Mouse (Mus musculus) CH12.LX (cell line): ENCODE results near the gene Nell1.

Experiments
- CTCF ChIP-seq, 2 experiments: IDR thresholded peaks in 1 of 2; conservative IDR thresholded peaks in 1 of 2; 2 replicates each; pipeline ENCODE4 v1.5.1; 2011 to 2012; ENCODE audit warnings: low read depth in 2 of 2, low read length in 2 of 2, improper control_type of control experiment in 1 of 2, inconsistent platforms in 1 of 2, mild to moderate bottlenecking in 1 of 2, moderate library complexity in 1 of 2
- USF2 ChIP-seq: conservative IDR thresholded peaks from 2 replicates; pipeline ENCODE4 v1.6.1; 2011; ENCODE audit warnings: low read depth, low read length, improper control_type of control experiment
- ZNF384 ChIP-seq: IDR thresholded peaks from 2 replicates; pipeline ENCODE4 v1.6.1; 2012; ENCODE audit warnings: low read depth, low read length, improper control_type of control experiment, inconsistent platforms

DNA sequence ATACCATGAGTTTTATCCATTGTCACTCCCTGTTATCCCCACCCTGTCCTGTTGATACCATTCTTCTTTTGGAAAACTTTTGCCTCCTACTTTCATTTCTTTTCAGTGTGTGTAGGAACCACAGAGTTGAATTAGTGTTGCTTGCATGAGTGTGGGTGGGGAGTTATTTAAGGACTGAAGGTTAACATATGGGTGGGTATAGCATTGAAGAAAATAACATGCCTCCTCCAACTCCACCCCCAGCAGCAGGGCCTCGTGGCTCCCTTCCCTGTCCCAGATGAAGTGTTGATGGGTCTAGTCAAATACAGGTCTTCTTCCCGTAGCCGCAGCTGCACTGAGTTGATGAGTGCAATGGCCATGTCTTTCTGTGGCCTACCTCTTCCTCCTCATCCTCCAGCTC, 278.5 kb downstream of the Nell1 start:
- no peak for TF ChIP-seq USF2
- no peak for TF ChIP-seq ZNF384
- TF ChIP-seq CTCF (conservative IDR thresholded peaks at IDR 0.05 in 1 of 2, IDR thresholded peaks at IDR 0.05 in 1 of 2; ENCODE audit: low read depth in 2 of 2, low read length in 2 of 2) = no peak
